Mouse (Mus musculus): Measurements from ENCODE around the gene Eps8. TPM values are rescaled to one million over a fixed set of nuclear protein-coding genes. Genes with fewer than 3 reads are reported as not detected.
"Not testable (repeated sequence)": the region's sequence is repeated elsewhere in the genome, so short reads cannot be mapped to it uniquely, and the experiment has no call there.

Eps8 gene
- polyA plus RNA-seq, 1 experiment from 2014 or later: 7.0 TPM

DNA sequence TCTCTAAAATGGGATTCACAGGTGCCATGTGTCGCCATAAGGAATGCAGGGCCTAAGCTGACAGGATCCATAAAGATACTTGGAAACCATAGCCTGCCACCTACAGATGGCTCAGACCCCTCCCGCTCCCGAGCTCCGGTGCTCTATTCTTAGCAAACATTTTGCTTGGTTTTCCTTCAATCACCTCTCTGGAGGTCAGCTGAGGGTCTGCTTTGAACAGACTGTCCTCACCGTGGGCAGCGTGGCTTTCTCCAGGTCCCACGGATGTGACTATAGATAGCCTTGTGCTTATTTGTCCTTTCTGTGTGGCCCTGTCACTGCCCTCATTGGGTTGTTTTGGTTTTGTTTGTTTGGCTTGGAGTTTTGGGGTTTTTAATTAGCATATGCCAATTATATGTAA, 196.5 kb downstream of the Eps8 start:
- no peaks in the 10 kb centered on the region for H3K9me3 ChIP-seq (replicated peaks)
- H3K27ac ChIP-seq: no peak overlapping the region
- 90% methylated on average over 7 of the region's 7 CpGs for WGBS
- H3K27me3 ChIP-seq (ENCODE audit: low read depth, poor library complexity, severe bottlenecking): no peaks in the 10 kb centered on the region
- no peak for DNase-seq (ENCODE audit: low spot score)
- H3K4me1 ChIP-seq: no peaks in the 10 kb centered on the region; the same call in 1 of the 2 replicates
- H3K4me3 ChIP-seq: no peak overlapping the region
- H3K36me3 ChIP-seq: no peaks in the 10 kb centered on the region

- DNase-seq (ENCODE audit: low spot score): no peak
- Histone ChIP-seq H3K36me3 (no peaks in the 10 kb centered on the region), H3K4me3 (no peak overlapping the region), H3K4me1 (no peaks in the 10 kb centered on the region; the same call in 1 of the 2 replicates), H3K9me3 (replicated peaks) (no peaks in the 10 kb centered on the region), H3K27me3 (ENCODE audit: low read depth, poor library complexity, severe bottlenecking) (no peaks in the 10 kb centered on the region), H3K27ac (no peak overlapping the region)
- 69% methylated on average over 7 of the region's 7 CpGs for WGBS
Measured at GRCm38 (mm10) chr6:137457210-137457609, 197.5 kb downstream of the Eps8 start.

DNA sequence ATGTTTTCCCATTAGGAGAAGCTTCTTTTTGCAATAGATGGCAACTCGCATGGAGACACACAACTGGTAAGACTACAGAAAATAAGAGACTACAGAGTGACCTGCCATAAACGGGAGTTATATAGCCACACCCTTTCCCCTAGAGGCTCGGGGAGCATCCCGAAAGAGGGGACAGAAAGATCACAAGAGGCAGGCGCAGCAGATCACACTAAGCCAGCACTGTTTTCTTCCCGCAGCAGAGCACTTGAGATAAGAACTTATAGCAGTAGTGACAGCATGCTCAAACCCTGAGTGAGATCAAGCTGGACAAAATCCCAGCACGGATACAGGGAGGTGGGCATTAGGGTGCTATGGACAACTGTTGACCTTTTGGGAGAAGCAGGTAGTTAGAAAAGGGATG, 198.6 kb downstream of the Eps8 start:
- Histone ChIP-seq H3K4me3 (no peak overlapping the region), H3K9me3 (replicated peaks) (no peaks in the 10 kb centered on the region), H3K27me3 (ENCODE audit: low read depth, poor library complexity, severe bottlenecking) (no peaks in the 10 kb centered on the region), H3K27ac (no peak overlapping the region), H3K4me1 (no peaks in the 10 kb centered on the region; the same call in 1 of the 2 replicates), H3K36me3 (no peaks in the 10 kb centered on the region)
- DNase-seq (ENCODE audit: low spot score): no peak
- 66% methylated on average over 7 of the region's 7 CpGs for WGBS

- H3K4me3 ChIP-seq: no peak overlapping the region
- H3K27ac ChIP-seq: 0 out of 2 replicates have a peak overlapping the region, but pooled peaks have one; percentile 54
- no peaks in the 10 kb centered on the region for H3K36me3 ChIP-seq
- WGBS: 14% methylated on average over 10 of the region's 10 CpGs
- no peaks in the 10 kb centered on the region; the same call in 1 of the 2 replicates for H3K4me1 ChIP-seq
- no peaks in the 10 kb centered on the region for H3K27me3 ChIP-seq (ENCODE audit: low read depth, poor library complexity, severe bottlenecking)
- peak; percentile 37 for DNase-seq (ENCODE audit: low spot score)
- H3K9me3 ChIP-seq (replicated peaks): no peaks in the 10 kb centered on the region
Measured at GRCm38 (mm10) chr6:137455537-137456041, 199.1 kb downstream of the Eps8 start.

DNA sequence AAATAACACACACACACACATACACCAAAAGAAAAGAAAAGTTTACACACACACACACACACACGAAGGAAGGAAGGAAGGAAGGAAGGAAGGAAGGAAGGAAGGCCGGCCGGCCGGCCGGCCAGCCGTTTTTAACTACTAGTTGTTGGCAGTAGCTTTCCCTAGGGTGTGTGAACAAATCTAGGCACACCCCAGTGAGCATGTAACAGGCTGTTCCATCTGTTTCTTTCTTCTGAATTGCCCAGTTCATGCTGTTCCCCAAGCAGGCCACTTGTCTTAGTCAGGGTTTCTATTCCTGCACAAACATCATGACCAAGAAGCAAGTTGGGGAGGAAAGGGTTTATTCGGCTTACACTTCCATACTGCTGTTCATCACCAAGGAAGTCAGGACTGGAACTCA, 208.6 kb downstream of the Eps8 start:
- H3K27me3 ChIP-seq (ENCODE audit: low read depth, poor library complexity, severe bottlenecking); H3K4me3 ChIP-seq; H3K4me1 ChIP-seq; H3K27ac ChIP-seq; H3K9me3 ChIP-seq (replicated peaks); H3K36me3 ChIP-seq; DNase-seq (ENCODE audit: low spot score): not testable (repeated sequence)
- 84% methylated on average over 7 of the region's 7 CpGs for WGBS

- Histone ChIP-seq H3K4me3 (no peak overlapping the region), H3K4me1 (0 out of 2 replicates have a peak, but pooled peaks cover under 1% of the 10 kb centered on the region), H3K9me3 (replicated peaks) (no peaks in the 10 kb centered on the region), H3K36me3 (no peaks in the 10 kb centered on the region), H3K27ac (no peak overlapping the region), H3K27me3 (ENCODE audit: low read depth, poor library complexity, severe bottlenecking) (no peaks in the 10 kb centered on the region)
- 90% methylated on average over 12 of the region's 12 CpGs for WGBS
- DNase-seq (ENCODE audit: low spot score): no peak
Measured at GRCm38 (mm10) chr6:137443089-137443488, 211.6 kb downstream of the Eps8 start.

DNA sequence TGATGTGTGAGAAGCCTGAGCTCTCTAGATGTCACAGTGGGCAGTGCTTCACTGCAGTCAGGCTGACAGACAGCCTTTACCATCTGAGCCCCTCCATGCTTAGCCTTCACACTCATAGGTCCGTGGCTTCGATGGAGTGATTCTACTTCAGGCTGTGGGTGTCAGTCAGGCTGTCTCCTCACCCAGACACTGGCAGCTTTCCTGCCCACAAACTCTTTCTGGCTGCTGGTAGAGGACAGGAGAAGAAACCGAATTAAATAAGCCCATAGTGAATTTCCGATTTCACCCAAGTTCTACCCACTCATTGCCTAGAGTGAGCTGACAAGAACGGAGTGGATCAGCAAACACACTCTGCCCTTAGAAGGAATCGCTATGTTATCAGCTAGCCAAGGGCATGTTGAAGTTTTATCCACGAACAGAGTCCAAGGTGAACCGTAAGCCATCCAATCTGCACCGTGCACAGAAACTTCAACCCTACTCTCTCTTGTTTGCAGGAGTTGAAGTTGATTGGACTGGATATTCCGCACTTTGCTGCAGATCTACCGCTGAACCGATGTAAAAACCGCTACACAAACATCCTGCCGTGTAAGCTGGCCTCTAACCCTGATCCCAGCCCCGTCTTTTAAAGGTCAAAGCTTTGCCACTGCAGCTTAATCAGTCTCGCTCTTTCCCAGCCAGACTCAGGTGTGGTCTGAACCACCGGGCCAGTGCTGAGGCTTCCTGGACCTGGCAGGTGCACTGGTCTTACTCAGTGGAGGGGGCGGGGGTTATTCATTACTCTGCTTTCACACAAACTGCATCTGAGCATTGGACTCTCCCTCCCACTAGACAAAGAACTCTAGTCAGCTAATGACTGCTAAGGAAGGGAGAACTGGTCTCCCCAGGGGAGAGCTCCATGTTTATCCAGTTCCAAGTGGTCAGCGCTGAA, 213.9 kb downstream of the Eps8 start:
- H3K4me1 ChIP-seq: 0 out of 2 replicates have a peak, but pooled peaks cover 3% of the 10 kb centered on the region
- no peaks in the 10 kb centered on the region for H3K36me3 ChIP-seq
- no peak overlapping the region for H3K4me3 ChIP-seq
- DNase-seq (ENCODE audit: low spot score): no peak
- no peak overlapping the region for H3K27ac ChIP-seq
- no peaks in the 10 kb centered on the region for H3K27me3 ChIP-seq (ENCODE audit: low read depth, poor library complexity, severe bottlenecking)
- no peaks in the 10 kb centered on the region for H3K9me3 ChIP-seq (replicated peaks)
- WGBS: 88% methylated on average over 19 of the region's 19 CpGs

DNA sequence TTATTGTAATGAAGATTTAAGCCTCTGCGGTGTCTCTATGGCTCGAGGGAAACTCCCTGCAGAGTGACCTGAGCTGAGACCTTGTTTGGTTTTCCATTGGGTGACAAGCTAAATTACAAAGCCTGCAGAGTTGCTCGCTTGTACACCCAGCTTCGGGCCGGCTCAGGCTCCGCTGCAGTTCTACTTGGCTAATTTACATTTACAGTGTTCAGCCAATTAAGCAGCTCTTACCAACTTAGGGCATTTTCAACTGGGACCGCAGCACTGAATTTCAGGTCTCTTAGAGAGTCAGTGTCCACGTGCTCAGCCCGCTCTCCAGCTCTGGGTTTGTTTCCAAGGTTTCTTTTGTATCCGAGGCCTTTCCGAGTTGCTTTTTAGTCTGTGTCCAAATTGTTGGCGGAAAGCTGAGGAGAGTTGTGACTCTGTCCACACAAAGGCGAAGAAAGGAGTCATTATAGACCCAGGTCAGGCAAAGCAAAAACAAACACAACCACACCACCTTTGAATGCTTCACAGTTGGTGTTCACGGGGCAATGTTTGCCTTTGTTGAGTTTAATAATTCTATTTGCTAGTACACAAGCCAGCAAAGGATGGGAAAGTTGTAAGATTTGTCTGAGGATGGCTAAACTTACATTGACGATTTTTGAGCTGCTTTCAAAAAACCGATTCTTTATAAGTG, 216.6 kb downstream of the Eps8 start:
- H3K9me3 ChIP-seq (replicated peaks): no peaks in the 10 kb centered on the region
- H3K36me3 ChIP-seq: no peaks in the 10 kb centered on the region
- H3K27me3 ChIP-seq (ENCODE audit: low read depth, poor library complexity, severe bottlenecking): no peaks in the 10 kb centered on the region
- H3K4me1 ChIP-seq: 0 out of 2 replicates have a peak, but pooled peaks cover 6% of the 10 kb centered on the region
- 57% methylated on average over 16 of the region's 16 CpGs for WGBS
- peak overlapping the region; percentile 47 for H3K27ac ChIP-seq
- no peak overlapping the region for H3K4me3 ChIP-seq
- DNase-seq (ENCODE audit: low spot score): no peak

DNA sequence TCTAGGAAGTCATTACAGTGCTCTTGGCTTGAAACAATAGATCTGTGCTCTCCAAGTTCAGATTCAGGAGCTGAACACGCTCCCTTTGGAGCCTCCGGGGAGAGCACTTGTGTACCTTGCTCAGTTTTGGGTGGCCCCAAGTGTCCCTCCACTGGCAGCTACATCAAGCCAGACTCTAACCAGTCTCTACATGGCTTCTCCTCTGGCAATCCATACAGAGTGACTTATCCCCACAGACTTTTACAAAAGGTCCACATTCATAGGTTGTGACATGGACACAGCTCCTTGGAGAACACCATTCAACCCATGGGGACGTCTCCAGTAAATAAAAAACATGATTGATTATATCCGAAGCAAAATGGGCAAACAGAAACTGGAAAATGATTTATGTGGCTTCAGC, 217.2 kb downstream of the Eps8 start:
- no peak for DNase-seq (ENCODE audit: low spot score)
- WGBS: 78% methylated on average over 4 of the region's 4 CpGs
- H3K27me3 ChIP-seq (ENCODE audit: low read depth, poor library complexity, severe bottlenecking): no peaks in the 10 kb centered on the region
- H3K9me3 ChIP-seq (replicated peaks): no peaks in the 10 kb centered on the region
- H3K4me1 ChIP-seq: 0 out of 2 replicates have a peak, but pooled peaks cover 6% of the 10 kb centered on the region
- no peak overlapping the region for H3K27ac ChIP-seq
- H3K4me3 ChIP-seq: no peak overlapping the region
- H3K36me3 ChIP-seq: no peaks in the 10 kb centered on the region

DNA sequence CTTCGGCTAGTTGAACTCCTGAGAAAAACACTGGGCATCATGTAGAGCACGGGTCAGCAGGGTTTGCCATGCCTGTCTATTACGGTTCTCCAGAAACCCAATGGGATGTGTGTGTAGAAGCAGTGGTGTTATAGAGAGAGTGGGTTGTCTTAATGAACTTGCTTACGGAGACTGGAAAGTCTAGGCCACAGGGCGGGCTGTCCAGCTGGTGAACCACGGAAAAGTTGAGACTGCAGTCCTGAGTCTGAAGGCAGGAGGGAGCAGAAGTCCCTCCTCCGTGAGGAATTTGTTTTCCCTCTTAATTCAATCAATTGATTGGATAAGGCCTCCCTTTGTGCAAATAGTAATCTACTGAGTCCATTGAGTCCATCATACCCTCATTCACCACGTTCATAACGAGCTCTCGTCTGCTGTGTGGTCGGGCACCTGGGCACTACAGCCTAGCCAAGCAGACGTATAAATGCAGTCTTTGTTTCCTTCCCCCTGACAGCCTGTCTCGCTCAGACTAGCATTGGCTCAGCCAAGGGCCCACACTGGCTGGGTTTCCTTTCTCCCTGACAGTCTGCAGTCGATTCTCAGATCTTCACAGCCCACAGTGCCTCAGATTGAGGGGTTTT, 221.0 kb downstream of the Eps8 start:
- peak; percentile 38 for DNase-seq (ENCODE audit: low spot score)
- Histone ChIP-seq H3K27ac (peak overlapping the region; percentile 79), H3K4me1 (0 out of 2 replicates have a peak, but pooled peaks cover 6% of the 10 kb centered on the region), H3K9me3 (replicated peaks) (no peaks in the 10 kb centered on the region), H3K36me3 (no peaks in the 10 kb centered on the region), H3K27me3 (ENCODE audit: low read depth, poor library complexity, severe bottlenecking) (no peaks in the 10 kb centered on the region), H3K4me3 (no peak overlapping the region)
- WGBS: 78% methylated on average over 14 of the region's 14 CpGs

All from limb, embryonic 10.5 days (tissue).